Mouse (Mus musculus): Measurements from ENCODE around the gene Angpt4.

- no peak for TF ChIP-seq POLR2A (IDR thresholded peaks at IDR 0.05; ENCODE audit: low read depth, low read length)
- TF ChIP-seq ELF1 (IDR thresholded peaks at IDR 0.05; ENCODE audit: low read depth, low read length), result no peak
- TF ChIP-seq ZC3H11A (IDR thresholded peaks at IDR 0.05; ENCODE audit: low read depth, low read length), result no peak
- no peak for TF ChIP-seq UBTF (IDR thresholded peaks at IDR 0.05; ENCODE audit: low read depth, low read length)
- no peak for TF ChIP-seq CTCF (conservative IDR thresholded peaks at IDR 0.05 in 1 of 2, IDR thresholded peaks at IDR 0.05 in 1 of 2; ENCODE audit: low read depth in 2 of 2, low read length in 2 of 2)
- TF ChIP-seq MYC (IDR thresholded peaks at IDR 0.05; ENCODE audit: low read depth, low read length), result no peak
- no peak for TF ChIP-seq CHD2 (IDR thresholded peaks at IDR 0.05; ENCODE audit: low read length)
- no peak for TF ChIP-seq MEF2A (IDR thresholded peaks at IDR 0.05; ENCODE audit: borderline replicate concordance, low read depth, low read length)
Measured at GRCm38 (mm10) chr2:151976067-151976466, 65.1 kb downstream of the Angpt4 start.
